Mouse (Mus musculus) liver, embryonic 14.5 days (tissue): ENCODE data around the gene Irf1. TPM values are rescaled to one million over a fixed set of nuclear protein-coding genes. Genes with fewer than 3 reads are reported as not detected.

Source experiments
- ATAC-seq: fragments of 200-750 bp; cut with Nextera tagmentation; 2 replicates; pipeline ENCODE4 v1.8.0; 2017; ENCODE audit warnings: moderate number of reproducible peaks, mild to moderate bottlenecking, moderate library complexity; ENCODE audit not compliant: insufficient read depth
- DNase-seq, 3 experiments: peaks; one replicate each; pipeline ENCODE4 v3.0.0-alpha.2; 2012 to 2013; ENCODE audit warnings: low read depth in 3 of 3, low spot score in 3 of 3
- H3K27ac ChIP-seq: fragments of 300-500 bp; sonication (generic); 2 replicates; pipeline ENCODE4 v1.5.1; 2014; ENCODE audit warnings: moderate library complexity, mild to moderate bottlenecking, control low read depth, inconsistent platforms
- H3K27me3 ChIP-seq: fragments of 300-500 bp; sonication (generic); 2 replicates; pipeline ENCODE4 v1.6.1; 2014; ENCODE audit warnings: mild to moderate bottlenecking, low read length, moderate library complexity; ENCODE audit not compliant: control insufficient read depth, insufficient read depth
- H3K36me3 ChIP-seq: fragments of 300-500 bp; sonication (generic); replicated peaks from 2 replicates; pipeline ENCODE4 v1.6.1; 2014; ENCODE audit warnings: low read depth; ENCODE audit not compliant: control insufficient read depth, insufficient read depth
- H3K4me1 ChIP-seq, 2 experiments: fragments of 200-500 bp in 1 of 2; fragments of 300-500 bp in 1 of 2; sonication (generic) in 1 of 2; replicated peaks; 2 replicates each; pipeline ENCODE4 v1.6.1; 2012 to 2014; ENCODE audit warnings: antibody characterized with exemption in 1 of 2, inconsistent platforms in 1 of 2, low read length in 1 of 2; ENCODE audit not compliant: control insufficient read depth in 2 of 2, insufficient read depth in 2 of 2
- H3K4me2 ChIP-seq: fragments of 300-500 bp; sonication (generic); 2 replicates; pipeline ENCODE4 v1.6.1; 2014; ENCODE audit warnings: low read depth, mild to moderate bottlenecking, control low read depth, moderate library complexity
- H3K4me3 ChIP-seq, 2 experiments: fragments of 200-500 bp in 1 of 2; fragments of 300-500 bp in 1 of 2; sonication (generic) in 1 of 2; 2 replicates each; pipeline ENCODE4 v1.5.1; 2012 to 2014; ENCODE audit warnings: low read depth in 2 of 2, low read length in 2 of 2, mild to moderate bottlenecking in 2 of 2, control low read depth in 1 of 2, inconsistent platforms in 1 of 2, moderate library complexity in 1 of 2; ENCODE audit not compliant: insufficient read depth in 1 of 2
- H3K9ac ChIP-seq: fragments of 300-500 bp; sonication (generic); replicated peaks from 2 replicates; pipeline ENCODE4 v1.6.1; 2014; ENCODE audit warnings: mild to moderate bottlenecking, control low read depth, moderate library complexity
- H3K9me3 ChIP-seq: fragments of 300-500 bp; sonication (generic); 2 replicates; pipeline ENCODE4 v1.6.1; 2016; ENCODE audit warnings: low read length, mixed read lengths; ENCODE audit not compliant: control insufficient read depth
- CTCF ChIP-seq: IDR thresholded peaks from 2 replicates; pipeline ENCODE4 v1.5.1; 2016; ENCODE audit warnings: antibody characterized with exemption, low read depth, control low read depth
- EP300 ChIP-seq: IDR thresholded peaks from 2 replicates; pipeline ENCODE4 v1.6.1; 2016; ENCODE audit warnings: antibody characterized with exemption, low read depth
- WGBS: fragments of 180-500 bp; shearing (Covaris S2); extraction: QIAGEN DNeasy Blood & Tissue Kit; methylation state at CpG from one replicate; pipeline ENCODE4 v1.1.7; 2014; ENCODE audit not compliant: insufficient replicate concordance; 5-methylcytosine and 5-hydroxymethylcytosine counted together
- polyA plus RNA-seq, 2 experiments: library from polyadenylated mRNA; depleted of rRNA in 1 of 2; stranded (reverse) in 1 of 2; unstranded in 1 of 2; fragments of >200 nt; fragmentation: Nextera tagmentation in 1 of 2; extraction: Ambion mirVana in 1 of 2; gene quantifications; 2 replicates each; pipeline versions ENCODE4 v1.2.1 to v1.2.3; 2012 to 2014

Gene Irf1
- polyA plus RNA-seq, 2 experiments, result 5.4 to 8.1 TPM

DNA sequence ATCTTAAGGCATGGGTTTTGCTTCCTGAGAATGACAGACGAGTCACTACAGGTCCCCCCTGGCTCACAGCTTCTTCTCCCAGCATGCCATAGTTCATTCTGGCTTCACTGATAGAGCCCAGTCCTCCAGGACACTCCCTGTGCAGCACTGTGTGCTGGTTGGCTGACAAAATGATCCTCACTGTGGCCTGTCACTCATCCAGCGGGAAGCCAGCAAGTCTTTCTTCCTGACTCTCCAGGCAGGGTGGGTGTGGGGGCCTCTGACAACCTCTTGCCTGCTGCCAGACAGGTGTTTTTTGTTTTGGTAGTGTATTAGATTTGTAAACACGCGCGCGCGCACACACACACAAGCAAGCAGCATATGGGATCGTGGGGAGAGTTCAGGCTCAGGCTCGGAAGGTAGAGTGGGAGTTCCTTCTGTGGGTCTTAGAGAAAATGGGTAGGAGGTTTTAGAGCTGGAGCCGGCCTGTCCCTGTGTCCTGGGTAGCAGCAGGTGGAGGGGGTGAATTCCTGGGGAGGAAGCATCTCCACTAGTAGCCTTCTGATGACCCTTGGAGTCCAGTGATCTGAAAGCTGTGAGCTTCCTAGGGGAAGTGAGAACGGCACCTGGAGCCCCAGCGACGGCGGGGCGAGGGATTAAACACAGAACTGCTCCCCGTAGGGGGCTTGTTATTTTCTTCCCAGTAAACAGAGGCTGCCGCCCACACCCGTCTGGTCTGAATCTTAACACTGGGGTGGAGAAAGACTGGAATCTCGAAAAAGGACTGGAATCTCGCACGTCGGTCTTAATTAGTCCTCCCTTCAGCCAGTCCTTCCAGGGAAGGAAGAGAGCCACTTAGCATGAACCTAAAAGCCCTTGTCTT, 10.0 kb upstream of the Irf1 start:
- H3K4me1 ChIP-seq, result peaks cover 0 to 18% of the 10 kb centered on the region in 2 experiments; a peak in 3 of 4 replicates
- H3K27me3 ChIP-seq, result no peaks in the 10 kb centered on the region; the same call in 1 of the 2 replicates
- no peak overlapping the region for H3K27ac ChIP-seq
- no peak overlapping the region for H3K9ac ChIP-seq
- ATAC-seq (no peak), DNase-seq (no peak)
- WGBS, result 52% methylated on average over 22 of the region's 22 CpGs
- no peak overlapping the region for H3K4me2 ChIP-seq
- TF ChIP-seq EP300 (no peak), CTCF (no peak)
- no peaks in the 10 kb centered on the region for H3K36me3 ChIP-seq
- H3K4me3 ChIP-seq, result no peak overlapping the region
- no peaks in the 10 kb centered on the region for H3K9me3 ChIP-seq

DNA sequence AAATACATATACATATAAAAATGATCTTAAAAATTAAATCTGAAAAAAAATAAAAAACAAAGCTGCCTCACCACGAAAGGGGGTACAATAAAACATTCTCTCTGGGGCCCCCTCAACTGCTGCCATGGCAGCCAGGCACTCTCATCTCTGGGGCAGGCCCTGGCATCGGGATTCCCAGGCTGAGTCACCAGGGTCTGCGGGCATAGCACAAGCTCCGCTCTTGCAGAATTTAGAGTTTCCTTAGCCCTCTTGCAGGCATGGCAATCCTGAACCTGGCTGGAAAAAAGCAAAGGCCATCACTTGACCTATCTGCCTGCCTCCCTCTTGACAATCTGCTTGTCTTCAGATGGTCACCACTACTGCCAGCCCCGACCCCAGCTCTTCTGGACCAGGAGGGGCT, 8.5 kb upstream of the Irf1 start:
- peaks cover 0 to 18% of the 10 kb centered on the region in 2 experiments; a peak in 3 of 4 replicates for H3K4me1 ChIP-seq
- DNase-seq (no peak), ATAC-seq (no peak)
- H3K27me3 ChIP-seq, result no peaks in the 10 kb centered on the region; the same call in 1 of the 2 replicates
- no peak overlapping the region for H3K4me3 ChIP-seq
- no peaks in the 10 kb centered on the region for H3K9me3 ChIP-seq
- WGBS, result 66% methylated on average over 5 of the region's 5 CpGs
- H3K27ac ChIP-seq, result no peak overlapping the region
- no peaks in the 10 kb centered on the region for H3K36me3 ChIP-seq
- no peak for TF ChIP-seq CTCF
- TF ChIP-seq EP300, result no peak
- H3K9ac ChIP-seq, result no peak overlapping the region
- H3K4me2 ChIP-seq, result no peak overlapping the region

DNA sequence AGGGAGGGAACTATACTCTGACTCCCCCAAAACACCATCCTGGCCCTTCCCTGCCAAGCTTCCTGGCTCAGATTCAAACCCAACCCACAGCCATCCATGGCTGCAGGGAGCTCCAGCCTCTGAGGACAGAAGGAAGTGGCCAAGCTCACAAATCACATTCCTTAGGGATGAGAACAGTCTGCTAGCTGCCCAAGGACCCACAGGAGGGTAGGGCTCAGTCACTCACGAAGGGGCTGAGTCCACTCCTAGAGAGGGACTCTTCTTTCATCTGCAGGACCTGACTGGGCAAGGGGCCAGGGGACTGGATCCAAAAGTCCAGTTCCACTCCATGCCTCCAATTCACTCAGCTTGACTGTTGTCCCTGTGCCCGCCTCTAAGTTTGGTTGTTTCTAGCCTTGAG, 8.0 kb upstream of the Irf1 start:
- 42% methylated on average over 2 of the region's 2 CpGs for WGBS
- Histone ChIP-seq H3K36me3 (no peaks in the 10 kb centered on the region), H3K4me3 (no peak overlapping the region), H3K27me3 (no peaks in the 10 kb centered on the region; the same call in 1 of the 2 replicates), H3K4me2 (no peak overlapping the region), H3K9me3 (no peaks in the 10 kb centered on the region), H3K9ac (no peak overlapping the region), H3K4me1 (peaks cover 0 to 18% of the 10 kb centered on the region in 2 experiments; a peak in 3 of 4 replicates), H3K27ac (no peak overlapping the region)
- TF ChIP-seq EP300 (no peak), CTCF (no peak)
- DNase-seq (no peak), ATAC-seq (no peak)

DNA sequence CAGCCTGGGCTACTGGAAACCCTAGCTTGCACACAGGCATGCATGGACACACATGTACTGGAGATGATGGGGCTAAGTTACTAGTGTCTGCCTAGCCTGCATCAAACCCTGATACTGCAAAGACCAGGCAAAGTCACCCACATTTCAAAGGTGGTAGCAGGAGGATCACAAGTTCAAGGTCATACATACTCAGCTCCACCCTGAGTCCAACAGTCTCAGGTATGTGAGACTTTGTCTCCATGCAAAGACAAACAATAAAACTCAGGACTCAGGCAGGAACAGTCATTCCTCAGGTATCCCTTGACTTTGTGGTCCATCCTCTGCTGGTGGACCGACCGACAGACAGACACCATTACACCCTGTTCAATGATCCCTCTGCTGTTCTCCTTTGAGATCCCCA, 7.4 kb upstream of the Irf1 start:
- Histone ChIP-seq H3K9ac (no peak overlapping the region), H3K4me2 (peak overlapping the region; percentile 65), H3K4me1 (peaks cover 0 to 18% of the 10 kb centered on the region in 2 experiments; a peak in 3 of 4 replicates), H3K27ac (no peak overlapping the region), H3K36me3 (no peaks in the 10 kb centered on the region), H3K9me3 (no peaks in the 10 kb centered on the region), H3K27me3 (no peaks in the 10 kb centered on the region; the same call in 1 of the 2 replicates), H3K4me3 (peak overlapping the region; percentile 40 to 43; a peak in 3 of 4 replicates)
- DNase-seq (no peak), ATAC-seq (no peak)
- WGBS, result 39% methylated on average over 2 of the region's 2 CpGs
- TF ChIP-seq CTCF (no peak), EP300 (no peak)

DNA sequence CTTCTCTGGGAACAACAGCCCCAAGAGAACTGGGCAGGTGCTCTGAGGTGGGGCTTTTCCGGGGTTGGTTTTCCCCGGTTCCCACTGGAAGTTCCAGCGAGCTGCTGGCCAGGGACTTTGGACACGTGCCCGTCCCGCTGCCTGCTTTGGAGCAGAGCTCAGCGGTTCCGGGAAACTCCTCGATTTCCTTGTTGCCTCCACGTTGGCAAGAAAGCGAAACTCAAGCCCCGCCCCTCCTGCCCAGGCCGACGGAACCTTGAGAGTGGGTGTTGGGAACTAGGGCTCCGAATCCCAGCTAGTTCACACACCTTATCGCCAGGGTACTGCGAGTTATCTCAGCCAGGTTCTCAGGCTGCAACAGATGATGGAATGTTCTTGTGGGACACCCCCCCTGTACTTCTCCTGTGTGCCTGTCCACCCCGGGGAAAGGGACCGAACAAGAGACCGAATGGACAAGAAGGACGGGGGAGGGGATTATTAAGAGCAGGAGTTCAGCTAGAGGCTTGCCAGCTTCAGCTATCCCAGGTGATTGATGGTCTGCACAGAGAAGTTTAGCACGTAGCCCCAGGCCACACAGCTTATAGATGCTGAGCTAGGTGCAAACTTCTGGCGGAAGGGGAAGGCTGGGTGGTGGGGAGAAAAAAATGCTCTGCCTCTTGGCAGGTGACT, 6.9 kb upstream of the Irf1 start:
- Histone ChIP-seq H3K4me3 (peak overlapping the region; percentile 40 to 43), H3K9ac (no peak overlapping the region), H3K27ac (no peak overlapping the region), H3K4me1 (peaks cover 0 to 18% of the 10 kb centered on the region in 2 experiments; a peak in 3 of 4 replicates), H3K27me3 (no peaks in the 10 kb centered on the region; the same call in 1 of the 2 replicates), H3K36me3 (no peaks in the 10 kb centered on the region), H3K9me3 (no peaks in the 10 kb centered on the region), H3K4me2 (peak overlapping the region; percentile 65)
- WGBS, result 1% methylated on average over 23 of the region's 23 CpGs
- no peak for TF ChIP-seq EP300
- DNase-seq (peak in 1 of 3 experiments; percentile 24), ATAC-seq (peak; percentile 10; the same call in 1 of the 2 replicates)
